Mouse (Mus musculus): ENCODE data around the gene Ift80. TPM values are rescaled to one million over a fixed set of nuclear protein-coding genes. Genes with fewer than 3 reads are reported as not detected.
"Not testable (repeated sequence)": the region's sequence is repeated elsewhere in the genome, so short reads cannot be mapped to it uniquely, and the experiment has no call there.

Ift80 gene
- polyA plus RNA-seq, 1 experiment from 2014 or later = 9.0 TPM

GRCm38 (mm10) chr3:68934259-68934658, 70.1 kb downstream of the Ift80 start:
- peaks cover 12% of the 10 kb centered on the region for H3K36me3 ChIP-seq
- H3K4me2 ChIP-seq = no peak overlapping the region
- 0 out of 2 replicates have a peak, but pooled peaks cover 2% of the 10 kb centered on the region for H3K9me3 ChIP-seq (replicated peaks)
- no peak for ATAC-seq (ENCODE audit: insufficient number of reproducible peaks, low FRiP score)
- 84% methylated on average over 7 of the region's 7 CpGs for WGBS
- no peak overlapping the region for H3K9ac ChIP-seq
- H3K27me3 ChIP-seq (replicated peaks) = no peaks in the 10 kb centered on the region
- H3K27ac ChIP-seq (ENCODE audit: poor library complexity, severe bottlenecking) = no peak overlapping the region
- H3K4me3 ChIP-seq = no peak overlapping the region
- H3K4me1 ChIP-seq (replicated peaks) = no peaks in the 10 kb centered on the region

DNA sequence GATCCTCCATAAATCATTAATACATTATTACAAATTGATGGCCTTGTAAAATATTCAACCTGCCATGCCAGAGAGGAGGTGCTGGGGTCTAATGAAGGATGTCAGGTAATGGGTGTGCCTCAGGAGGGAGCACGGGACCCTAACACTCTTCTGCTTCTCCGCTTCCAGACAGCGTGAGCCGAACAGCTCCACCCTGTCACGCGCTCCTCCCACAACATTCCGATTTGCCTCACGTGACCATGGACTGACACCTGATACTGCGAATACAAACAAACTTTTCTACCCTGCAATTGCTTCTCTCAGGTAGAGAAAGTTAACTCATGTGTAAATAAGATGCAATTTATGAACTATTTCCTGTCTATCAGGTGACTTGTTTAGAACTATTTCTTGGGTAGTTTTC, 75.8 kb downstream of the Ift80 start:
- H3K4me1 ChIP-seq (replicated peaks) = peaks cover 3% of the 10 kb centered on the region; the same call in 1 of the 2 replicates
- H3K27me3 ChIP-seq (replicated peaks) = no peaks in the 10 kb centered on the region
- no peak overlapping the region for H3K27ac ChIP-seq (ENCODE audit: poor library complexity, severe bottlenecking)
- H3K36me3 ChIP-seq = peaks cover 3% of the 10 kb centered on the region; the same call in 1 of the 2 replicates
- no peak for ATAC-seq (ENCODE audit: insufficient number of reproducible peaks, low FRiP score)
- H3K4me2 ChIP-seq = no peak overlapping the region
- WGBS = 64% methylated on average over 9 of the region's 9 CpGs
- no peaks in the 10 kb centered on the region for H3K9me3 ChIP-seq (replicated peaks)
- H3K4me3 ChIP-seq = no peak overlapping the region
- H3K9ac ChIP-seq = no peak overlapping the region

DNA sequence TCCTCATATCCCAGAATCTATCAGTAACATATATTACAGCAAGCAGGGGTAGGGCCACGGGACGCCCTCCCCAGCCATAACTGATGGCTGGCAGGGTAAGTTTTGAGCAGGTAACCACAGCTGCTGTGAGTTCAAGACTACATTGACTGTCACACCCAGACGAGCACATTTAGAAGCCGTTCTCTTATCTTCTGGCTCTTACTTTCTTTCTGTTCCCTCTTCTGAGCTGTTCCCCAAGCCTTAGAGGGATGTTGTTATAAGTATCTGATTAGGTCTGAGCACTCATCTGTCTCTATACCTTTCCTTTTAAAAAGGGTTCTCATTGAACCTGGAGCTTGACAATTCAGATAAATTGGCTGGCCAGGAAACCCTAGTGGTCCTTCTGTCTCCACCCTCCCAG, 96.9 kb downstream of the Ift80 start:
- no peaks in the 10 kb centered on the region for H3K27me3 ChIP-seq (replicated peaks)
- no peak for ATAC-seq (ENCODE audit: insufficient number of reproducible peaks, low FRiP score)
- no peaks in the 10 kb centered on the region for H3K9me3 ChIP-seq (replicated peaks)
- H3K4me1 ChIP-seq (replicated peaks) = no peaks in the 10 kb centered on the region
- no peak overlapping the region for H3K9ac ChIP-seq
- 71% methylated on average over 4 of the region's 4 CpGs for WGBS
- no peaks in the 10 kb centered on the region for H3K36me3 ChIP-seq
- H3K27ac ChIP-seq (ENCODE audit: poor library complexity, severe bottlenecking) = no peak overlapping the region
- no peak overlapping the region for H3K4me3 ChIP-seq
- H3K4me2 ChIP-seq = no peak overlapping the region

DNA sequence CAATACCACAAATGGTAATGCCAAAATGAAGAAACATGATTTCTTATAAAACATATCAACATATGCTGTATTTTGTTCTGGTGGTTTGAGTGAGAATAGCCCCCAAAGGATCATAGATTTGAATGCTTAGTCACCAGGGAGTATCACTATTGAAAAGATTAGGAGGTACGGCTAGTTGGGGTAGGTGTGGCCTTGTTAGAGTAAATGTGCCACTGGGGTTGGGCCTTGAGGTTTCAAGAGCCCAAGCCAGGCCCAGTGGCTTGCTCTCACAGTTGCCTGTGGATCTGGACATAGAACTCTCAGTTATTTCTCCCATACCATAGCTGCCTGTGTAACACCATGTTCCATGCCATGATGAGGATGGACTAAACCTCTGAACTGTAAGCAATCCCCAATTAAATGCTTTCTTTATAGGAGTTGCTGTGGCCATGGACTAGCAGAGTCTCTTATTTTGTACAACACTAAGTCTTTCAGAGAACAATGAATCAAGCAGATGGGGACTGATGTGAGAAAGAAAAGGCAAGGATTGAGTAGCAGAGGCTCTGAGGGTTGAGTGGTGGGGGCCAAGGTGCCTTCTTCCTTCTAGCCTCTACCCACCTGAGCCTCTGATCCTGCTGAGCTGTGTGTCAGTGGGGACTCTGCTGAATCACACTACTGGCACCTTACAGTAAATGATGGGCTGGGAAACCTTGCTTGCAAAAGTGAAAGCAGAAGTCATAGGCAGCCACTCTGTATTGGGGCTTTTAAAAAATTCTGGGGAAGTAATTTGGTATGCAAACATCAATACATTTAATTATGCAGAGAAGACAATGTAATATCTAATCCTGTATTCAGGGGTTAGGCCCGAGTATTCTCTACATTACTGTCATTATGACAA, 99.2 kb downstream of the Ift80 start:
- no peak overlapping the region for H3K4me2 ChIP-seq
- no peak overlapping the region for H3K27ac ChIP-seq (ENCODE audit: poor library complexity, severe bottlenecking)
- H3K9ac ChIP-seq = no peak overlapping the region
- no peaks in the 10 kb centered on the region for H3K36me3 ChIP-seq
- no peak for ATAC-seq (ENCODE audit: insufficient number of reproducible peaks, low FRiP score)
- H3K27me3 ChIP-seq (replicated peaks) = no peaks in the 10 kb centered on the region
- no peak overlapping the region for H3K4me3 ChIP-seq
- no peaks in the 10 kb centered on the region for H3K9me3 ChIP-seq (replicated peaks)
- 74% methylated on average over 2 of the region's 2 CpGs for WGBS
- H3K4me1 ChIP-seq (replicated peaks) = no peaks in the 10 kb centered on the region

GRCm38 (mm10) chr3:68902636-68903035, 101.7 kb downstream of the Ift80 start:
- H3K36me3 ChIP-seq; H3K9ac ChIP-seq; H3K4me2 ChIP-seq; H3K9me3 ChIP-seq (replicated peaks); H3K4me3 ChIP-seq; H3K27ac ChIP-seq (ENCODE audit: poor library complexity, severe bottlenecking); H3K27me3 ChIP-seq (replicated peaks); H3K4me1 ChIP-seq (replicated peaks): not testable (repeated sequence)
- 82% methylated on average over 20 of the region's 20 CpGs for WGBS
- peak; percentile 79; the same call in 1 of the 2 replicates for ATAC-seq (ENCODE audit: insufficient number of reproducible peaks, low FRiP score)

- Histone ChIP-seq H3K27me3 (replicated peaks) (no peaks in the 10 kb centered on the region), H3K27ac (ENCODE audit: poor library complexity, severe bottlenecking) (no peak overlapping the region), H3K36me3 (peaks cover 6% of the 10 kb centered on the region; the same call in 1 of the 2 replicates), H3K9ac (no peak overlapping the region), H3K4me3 (no peak overlapping the region), H3K4me1 (replicated peaks) (no peaks in the 10 kb centered on the region), H3K9me3 (replicated peaks) (0 out of 2 replicates have a peak, but pooled peaks cover 5% of the 10 kb centered on the region), H3K4me2 (no peak overlapping the region)
- 81% methylated on average over 5 of the region's 5 CpGs for WGBS
- ATAC-seq (ENCODE audit: insufficient number of reproducible peaks, low FRiP score) = no peak
These were observed 107.2 kb downstream of the Ift80 start for GRCm38 (mm10) chr3:68897154-68897553.

- Histone ChIP-seq H3K4me2 (no peak overlapping the region), H3K27me3 (replicated peaks) (no peaks in the 10 kb centered on the region), H3K36me3 (peaks cover 8% of the 10 kb centered on the region; the same call in 1 of the 2 replicates), H3K27ac (ENCODE audit: poor library complexity, severe bottlenecking) (no peak overlapping the region), H3K9ac (no peak overlapping the region), H3K4me1 (replicated peaks) (no peaks in the 10 kb centered on the region), H3K4me3 (no peak overlapping the region), H3K9me3 (replicated peaks) (0 out of 2 replicates have a peak, but pooled peaks cover 5% of the 10 kb centered on the region)
- ATAC-seq (ENCODE audit: insufficient number of reproducible peaks, low FRiP score) = no peak
- 75% methylated on average over 4 of the region's 4 CpGs for WGBS
These were observed 108.9 kb downstream of the Ift80 start for GRCm38 (mm10) chr3:68895426-68895825.

- no peaks in the 10 kb centered on the region for H3K27me3 ChIP-seq (replicated peaks)
- H3K36me3 ChIP-seq = no peaks in the 10 kb centered on the region
- H3K4me3 ChIP-seq = no peak overlapping the region
- H3K9ac ChIP-seq = no peak overlapping the region
- H3K27ac ChIP-seq (ENCODE audit: poor library complexity, severe bottlenecking) = no peak overlapping the region
- no peaks in the 10 kb centered on the region for H3K4me1 ChIP-seq (replicated peaks)
- no peak overlapping the region for H3K4me2 ChIP-seq
- peaks cover 4% of the 10 kb centered on the region; the same call in 1 of the 2 replicates for H3K9me3 ChIP-seq (replicated peaks)
- 90% methylated on average over 5 of the region's 5 CpGs for WGBS
- no peak for ATAC-seq (ENCODE audit: insufficient number of reproducible peaks, low FRiP score)
These were observed 117.5 kb downstream of the Ift80 start for GRCm38 (mm10) chr3:68886845-68887244.

DNA sequence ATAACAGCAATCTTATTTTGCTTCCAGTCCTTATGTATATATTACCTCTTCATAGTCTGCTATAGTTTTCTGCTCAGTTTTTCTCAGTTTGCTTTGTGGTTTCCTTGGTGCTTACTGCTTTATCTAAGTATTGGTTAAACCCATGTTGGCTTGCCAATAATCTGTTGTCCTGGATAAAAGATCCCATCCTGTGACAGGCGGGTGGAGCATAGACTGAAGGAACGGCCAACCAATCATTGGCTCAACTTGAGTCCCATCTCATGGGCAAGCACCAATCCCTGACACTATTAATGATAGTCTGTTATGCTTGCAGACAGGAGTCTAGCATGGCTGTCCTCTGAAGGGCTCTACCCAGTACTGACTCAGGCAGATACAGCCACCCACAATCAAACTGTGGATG, 130.3 kb downstream of the Ift80 start:
- ATAC-seq (ENCODE audit: insufficient number of reproducible peaks, low FRiP score) = no peak
- Histone ChIP-seq H3K27ac (ENCODE audit: poor library complexity, severe bottlenecking) (no peak overlapping the region), H3K36me3 (no peaks in the 10 kb centered on the region), H3K9me3 (replicated peaks) (no peaks in the 10 kb centered on the region), H3K9ac (no peak overlapping the region), H3K4me1 (replicated peaks) (peaks cover 1% of the 10 kb centered on the region; the same call in 1 of the 2 replicates), H3K4me2 (no peak overlapping the region), H3K27me3 (replicated peaks) (0 out of 2 replicates have a peak, but pooled peaks cover 5% of the 10 kb centered on the region), H3K4me3 (no peak overlapping the region)
- WGBS = 82% methylated on average over 2 of the region's 2 CpGs

- H3K9me3 ChIP-seq (replicated peaks) = no peaks in the 10 kb centered on the region
- H3K27me3 ChIP-seq (replicated peaks) = 0 out of 2 replicates have a peak, but pooled peaks cover 9% of the 10 kb centered on the region
- H3K27ac ChIP-seq (ENCODE audit: poor library complexity, severe bottlenecking) = peak overlapping the region; percentile 31; the same call in 1 of the 2 replicates
- H3K4me2 ChIP-seq = peak overlapping the region; percentile 98
- H3K36me3 ChIP-seq = no peaks in the 10 kb centered on the region
- peak overlapping the region; percentile 80 for H3K4me3 ChIP-seq
- WGBS = 3% methylated on average over 15 of the region's 15 CpGs
- H3K9ac ChIP-seq = peak overlapping the region; percentile 80
- H3K4me1 ChIP-seq (replicated peaks) = peaks cover 15% of the 10 kb centered on the region
- ATAC-seq (ENCODE audit: insufficient number of reproducible peaks, low FRiP score) = no peak; the same call in none of the 2 replicates
These were observed 133.8 kb downstream of the Ift80 start for GRCm38 (mm10) chr3:68870568-68870950.

DNA sequence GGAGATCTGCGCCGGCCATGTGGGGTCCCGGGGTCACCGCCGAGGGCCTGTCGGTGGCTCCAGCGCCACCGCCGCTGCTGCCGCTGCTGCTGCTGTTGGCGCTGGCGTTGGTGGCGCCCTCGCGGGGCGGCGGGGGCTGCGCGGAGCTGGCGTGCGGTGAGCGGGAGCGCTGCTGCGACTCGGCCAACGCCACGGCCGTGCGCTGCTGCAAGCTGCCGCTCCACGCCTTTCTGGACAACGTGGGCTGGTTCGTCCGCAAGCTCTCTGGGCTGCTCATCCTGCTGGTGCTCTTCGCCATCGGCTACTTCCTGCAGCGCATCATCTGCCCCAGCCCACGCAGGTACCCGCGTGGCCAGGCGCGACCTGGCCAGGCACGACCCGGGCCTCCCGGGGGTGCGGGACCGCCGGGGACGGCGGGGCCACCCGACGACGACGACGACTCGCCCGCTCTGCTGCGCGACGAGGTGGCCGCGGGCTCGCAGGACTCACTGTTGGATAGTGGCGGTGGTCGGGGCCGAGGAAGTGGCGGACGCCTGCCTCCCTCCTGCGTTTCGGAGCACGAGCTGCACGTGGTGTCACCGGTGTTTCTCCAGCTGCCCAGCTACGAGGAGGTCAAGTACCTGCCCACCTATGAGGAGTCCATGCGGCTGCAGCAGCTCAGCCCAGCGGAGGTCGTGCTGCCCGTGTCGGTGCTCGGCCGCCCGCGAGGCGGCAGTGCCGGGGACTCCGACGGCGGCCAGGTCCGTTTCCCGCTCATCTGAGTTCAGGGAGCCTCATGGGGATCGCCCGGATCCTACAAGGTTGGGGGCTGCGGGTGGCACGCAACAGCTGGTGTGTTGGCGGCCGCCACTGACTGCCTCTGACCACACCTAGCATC, 134.4 kb downstream of the Ift80 start:
- no peaks in the 10 kb centered on the region for H3K36me3 ChIP-seq
- H3K9ac ChIP-seq = peak overlapping the region; percentile 80
- peak; percentile 73 for ATAC-seq (ENCODE audit: insufficient number of reproducible peaks, low FRiP score)
- no peaks in the 10 kb centered on the region for H3K9me3 ChIP-seq (replicated peaks)
- peak overlapping the region; percentile 98 for H3K4me2 ChIP-seq
- H3K4me1 ChIP-seq (replicated peaks) = peaks cover 15% of the 10 kb centered on the region
- WGBS = under 1% methylated on average over 96 of the region's 96 CpGs
- H3K27ac ChIP-seq (ENCODE audit: poor library complexity, severe bottlenecking) = peak overlapping the region; percentile 64; the same call in 1 of the 2 replicates
- peak overlapping the region; percentile 80 for H3K4me3 ChIP-seq
- H3K27me3 ChIP-seq (replicated peaks) = 0 out of 2 replicates have a peak, but pooled peaks cover 9% of the 10 kb centered on the region

Data from heart, embryonic 12.5 days (tissue).